Mouse (Mus musculus) adrenal gland, postnatal 4 days (tissue): ENCODE measurements around the gene Irak1. TPM values are rescaled to one million over a fixed set of nuclear protein-coding genes. Genes with fewer than 3 reads are reported as not detected.

ENCODE experiments used
- DNase-seq, 2 experiments: peaks; one replicate each; pipeline ENCODE4 v3.0.0; 2021 to 2022; ENCODE audit warnings: low spot score in 2 of 2, mixed read lengths in 2 of 2
- microRNA-seq: library from miRNA; unstranded; fragments of <30 nt; microRNA quantifications from one replicate; pipeline ENCODE4 v1.2.0, GENCODE M21; 2021
- total RNA-seq, 2 experiments: library from RNA; stranded (reverse); gene quantifications; 2 replicates each; pipeline ENCODE4 v1.2.3; 2021

Irak1 gene
- total RNA-seq, 2 experiments from 2014 or later, result 127 to 128 TPM

DNA sequence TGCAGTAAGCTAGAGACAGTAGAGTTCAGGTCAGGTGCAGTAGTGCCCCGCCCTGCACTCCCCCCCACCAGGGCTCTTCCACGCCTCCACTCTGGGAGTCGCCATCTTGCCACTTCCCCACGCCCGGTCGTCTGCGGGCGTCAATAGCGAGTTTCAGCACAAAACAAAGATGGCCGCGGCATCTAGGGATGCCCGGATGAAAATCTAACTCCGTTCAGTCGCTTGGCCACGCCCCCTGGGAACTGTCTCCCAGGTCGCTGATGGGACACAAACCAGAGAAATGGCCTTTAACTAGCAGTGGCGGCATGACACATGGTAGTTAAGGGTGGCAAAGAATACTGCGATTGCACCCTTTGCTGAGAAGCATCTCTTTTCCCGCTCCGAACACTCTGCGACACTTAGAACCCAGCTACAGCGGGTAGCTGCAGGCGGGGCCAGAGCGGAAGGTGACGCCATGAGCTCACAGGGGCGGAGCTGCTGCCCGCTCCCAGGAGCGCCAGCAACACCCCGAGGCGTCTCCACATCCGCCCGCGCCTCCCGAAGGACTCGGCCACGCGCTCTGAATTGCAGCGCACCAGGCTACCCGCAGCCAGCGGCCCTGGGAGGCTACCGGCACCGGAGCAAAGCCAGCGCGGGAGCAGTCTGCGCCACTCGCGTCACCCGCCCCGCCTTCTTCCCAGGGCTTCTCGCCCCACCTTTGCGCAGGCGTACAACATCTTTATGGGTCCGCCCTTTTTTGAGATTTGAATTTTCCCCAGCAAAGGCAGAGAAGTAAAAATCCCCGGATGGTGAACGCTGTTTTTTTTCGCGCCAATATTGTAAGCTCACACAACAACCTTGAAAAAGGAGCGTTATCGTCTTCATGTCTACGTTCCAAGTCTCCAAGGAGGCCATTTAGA is 56.3 kb downstream of the Irak1 start:
- DNase-seq, result peak; percentile 35 to 63

DNA sequence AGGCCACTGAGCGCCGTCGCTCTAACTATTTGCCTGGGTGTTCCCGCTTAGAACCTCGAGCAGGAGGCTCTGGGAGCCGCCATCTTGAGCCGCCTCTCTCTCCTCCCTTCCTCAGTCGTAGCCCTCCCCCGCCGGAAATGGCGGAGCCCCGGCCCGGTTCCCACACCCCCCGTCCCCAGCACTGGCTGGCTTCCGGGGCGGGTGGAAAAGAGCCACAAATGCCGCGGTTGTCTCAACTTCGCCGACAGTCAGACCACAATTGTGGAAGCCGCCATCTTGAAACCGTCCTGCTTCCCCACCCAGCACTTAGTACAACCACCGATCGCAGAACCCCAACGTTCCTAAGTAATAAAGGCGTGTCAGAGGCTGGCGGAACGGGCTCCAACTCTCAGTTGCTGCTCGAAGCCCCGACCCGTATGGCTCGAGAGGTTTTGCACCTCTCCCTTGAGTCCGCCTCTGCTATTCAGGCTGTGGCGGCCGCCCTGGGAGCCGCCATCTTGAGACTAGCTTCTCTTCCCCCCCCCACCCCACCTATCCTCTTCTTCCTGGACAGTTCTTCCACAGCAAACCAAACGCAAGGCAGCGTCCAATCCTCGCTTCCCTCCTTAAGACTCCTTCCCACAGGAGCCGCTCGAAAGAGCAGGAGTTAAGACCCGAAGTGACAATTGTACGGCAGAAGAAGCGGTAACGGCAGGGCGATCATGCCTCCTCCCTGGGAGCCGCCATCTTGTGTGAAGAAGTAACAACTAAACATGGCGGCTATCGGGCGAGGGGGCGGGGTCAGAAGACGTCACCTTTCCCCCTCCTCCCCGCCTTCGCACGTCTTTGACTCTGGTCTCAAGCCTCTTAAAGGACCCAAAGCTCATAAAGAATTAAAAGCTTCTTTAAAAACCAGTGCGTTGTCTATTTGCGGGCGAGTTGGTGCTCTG is 57.2 kb downstream of the Irak1 start, which contains the start of gene Hcfc1:
TSS of gene Hcfc1 (minus strand) at position 110 of the 929 bp plus-strand sequence.
- DNase-seq, result peak; percentile 52 to 74

DNA sequence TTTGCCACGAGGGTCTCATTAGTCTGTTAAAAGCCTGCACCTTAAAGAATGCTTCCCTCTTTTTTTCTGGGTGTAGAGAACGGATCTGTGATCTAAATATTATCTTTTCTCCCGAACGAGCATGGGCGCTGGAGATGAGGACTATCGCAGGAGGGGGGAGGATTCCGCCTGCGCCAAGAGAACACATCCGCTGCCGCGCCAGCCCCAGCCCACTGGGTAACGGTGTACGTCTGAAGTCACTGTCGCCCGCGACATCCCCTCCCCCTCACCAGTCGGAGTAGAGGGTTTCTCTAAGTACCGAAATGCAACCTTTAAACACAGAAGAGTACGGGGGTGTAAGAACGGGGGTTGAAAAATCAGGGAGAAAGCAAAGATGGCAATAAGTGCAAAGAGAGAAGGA is 58.4 kb downstream of the Irak1 start:
- DNase-seq, result peak in 1 of 2 experiments; percentile 13

DNA sequence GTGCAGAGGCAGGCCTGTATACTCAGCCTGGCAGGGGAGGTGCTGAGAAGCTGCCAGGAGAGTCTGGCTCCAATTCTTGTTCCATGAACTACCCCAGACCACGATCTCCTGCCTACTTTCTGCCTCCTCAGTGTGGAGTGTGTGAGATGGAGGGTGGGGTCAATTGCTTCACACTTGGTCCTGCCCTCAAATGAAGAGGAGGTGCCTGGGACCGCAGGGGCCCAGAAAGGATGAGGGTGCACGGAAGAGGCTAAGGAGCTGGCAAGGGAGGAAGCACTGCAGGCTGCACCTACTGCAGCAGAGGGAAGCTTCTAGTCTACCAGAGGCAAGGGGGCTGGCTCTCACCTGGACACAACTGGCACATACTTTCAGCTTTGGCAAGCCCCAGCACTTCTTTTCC is 59.4 kb downstream of the Irak1 start:
- no peak for DNase-seq

Small RNAs within 50 kb of the gene (microRNA-seq; reads per million reads assigned to microRNA genes)
- 4.7 reads per million, percentile 13 among the genes with 10 or more reads in this experiment for gene Mir5132
- not detected for gene Mir718

Other genes with a start within 250 kb of the Irak1 start
- 1 to 10 TPM; 2.7 to 4.6 TPM for gene Srpk3, start 249.5 kb downstream of the Irak1 start, total RNA-seq
- 100 to 1,000 TPM; 296 to 313 TPM for gene Idh3g, start 237.0 kb downstream of the Irak1 start, total RNA-seq
- 100 to 1,000 TPM; 182 to 189 TPM for gene Ssr4, start 236.9 kb downstream of the Irak1 start, total RNA-seq
- gene Pdzd4, start 198.9 kb downstream of the Irak1 start, total RNA-seq, result 1 to 10 TPM; 8.2 to 9.8 TPM
- gene Avpr2, start 131.8 kb downstream of the Irak1 start, total RNA-seq, result under 1 TPM in 1 of 2 experiments, not detected in 1; 0.76 TPM
- gene L1cam, start 127.8 kb downstream of the Irak1 start, total RNA-seq, result 10 to 100 TPM; 27.6 to 45.7 TPM
- 10 to 100 TPM in 1 of 2 experiments, 1 to 10 TPM in 1; 6.6 to 10.1 TPM for gene Arhgap4, start 102.0 kb downstream of the Irak1 start, total RNA-seq
- gene Naa10, start 102.0 kb downstream of the Irak1 start, total RNA-seq, result 100 to 1,000 TPM in 1 of 2 experiments, 10 to 100 TPM in 1; 98.4 to 104 TPM
- 10 to 100 TPM; 30.4 to 30.8 TPM for gene Renbp, start 93.1 kb downstream of the Irak1 start, total RNA-seq
- 10 to 100 TPM; 93.9 to 95.8 TPM for gene Hcfc1, start 57.6 kb downstream of the Irak1 start, total RNA-seq
- not detected for gene Opn1mw, start 103.5 kb upstream of the Irak1 start, total RNA-seq
- 10 to 100 TPM; 41.1 to 45.1 TPM for gene Mecp2, start 111.4 kb upstream of the Irak1 start, total RNA-seq
- gene Tex28, start 143.9 kb upstream of the Irak1 start, total RNA-seq, result not detected
- not detected for gene Tktl1, start 153.3 kb upstream of the Irak1 start, total RNA-seq
- gene Flna, start 225.9 kb upstream of the Irak1 start, total RNA-seq, result 100 to 1,000 TPM; 207 to 261 TPM
- gene Emd, start 230.8 kb upstream of the Irak1 start, total RNA-seq, result 10 to 100 TPM; 46.9 to 51.7 TPM
- 100 to 1,000 TPM; 472 to 522 TPM for gene Rpl10, start 246.9 kb upstream of the Irak1 start, total RNA-seq